Mouse (Mus musculus): Measurements from ENCODE around the gene Gm8994. TPM values are rescaled to one million over a fixed set of nuclear protein-coding genes. Genes with fewer than 3 reads are reported as not detected.

The Gm8994 gene
- polyA plus RNA-seq, 1 experiment from 2014 or later: not detected

Other genes with a start within 250 kb of the Gm8994 start
- gene Grin2b, start 154.0 kb upstream of the Gm8994 start, polyA plus RNA-seq (2015; fragmentation: Nextera tagmentation; extraction: Ambion mirVana): under 0.01 TPM in 1 of 2 replicates, not detected in the other
- gene E330021D16Rik, start 88.0 kb downstream of the Gm8994 start, polyA plus RNA-seq (2015; fragmentation: Nextera tagmentation; extraction: Ambion mirVana): not detected in 2 replicates
- gene Atf7ip, start 178.6 kb downstream of the Gm8994 start, polyA plus RNA-seq (2015; fragmentation: Nextera tagmentation; extraction: Ambion mirVana): 27.9 and 31.4 TPM in 2 replicates

All from heart, embryonic 16.5 days (tissue).